Mouse (Mus musculus): ENCODE measurements around the gene Zfp629. TPM values are rescaled to one million over a fixed set of nuclear protein-coding genes. Genes with fewer than 3 reads are reported as not detected.

The Zfp629 gene
- total RNA-seq, 2 experiments from 2014 or later = 23.1 to 24.0 TPM

GRCm38 (mm10) chr7:127572895-127573471 lies 42.6 kb downstream of the Zfp629 start, which contains the start of gene Phkg2:
Gene Phkg2, plus strand, starts transcription at chr7:127573340.
- DNase-seq (ENCODE audit: low spot score in 2 of 2) = peak; percentile 85 to 93

GRCm38 (mm10) chr7:127564381-127565150 lies 51.0 kb downstream of the Zfp629 start:
- no peak for DNase-seq (ENCODE audit: low spot score in 2 of 2)

GRCm38 (mm10) chr7:127561340-127561858 lies 54.2 kb downstream of the Zfp629 start, which contains the start of gene Tmem265:
Gene Tmem265, plus strand, starts transcription at chr7:127561390.
- no peak for DNase-seq (ENCODE audit: low spot score in 2 of 2)

GRCm38 (mm10) chr7:127560580-127560979 lies 55.0 kb downstream of the Zfp629 start:
- DNase-seq (ENCODE audit: low spot score in 2 of 2) = no peak

Other genes with a start within 250 kb of the Zfp629 start
- gene Zfp747, start 239.7 kb downstream of the Zfp629 start, total RNA-seq (2021) = 1 to 10 TPM; 6.6 to 7.4 TPM
- gene 9130019O22Rik, start 228.6 kb downstream of the Zfp629 start, total RNA-seq (2021) = 1 to 10 TPM; 3.9 to 4.8 TPM
- 1 to 10 TPM; 7.4 to 7.6 TPM for gene E430018J23Rik, start 222.2 kb downstream of the Zfp629 start, total RNA-seq (2021)
- gene Zfp764, start 209.0 kb downstream of the Zfp629 start, total RNA-seq (2021) = 1 to 10 TPM; 4.3 to 4.8 TPM
- gene Zfp688, start 193.7 kb downstream of the Zfp629 start, total RNA-seq (2021) = 10 to 100 TPM; 12.7 to 15.7 TPM
- gene Zfp689, start 166.6 kb downstream of the Zfp629 start, total RNA-seq (2021) = 1 to 10 TPM; 5.4 to 6.2 TPM
- gene Prr14, start 156.2 kb downstream of the Zfp629 start, total RNA-seq (2021) = 10 to 100 TPM; 24.6 to 33.0 TPM
- 10 to 100 TPM; 54.5 to 57.8 TPM for gene Fbrs, start 136.6 kb downstream of the Zfp629 start, total RNA-seq (2021)
- 10 to 100 TPM; 94.9 to 99.7 TPM for gene Srcap, start 103.8 kb downstream of the Zfp629 start, total RNA-seq (2021)
- gene Gm42715, start 96.2 kb downstream of the Zfp629 start, total RNA-seq (2021) = 10 to 100 TPM in 1 of 2 experiments, 1 to 10 TPM in 1; 8.9 to 10.7 TPM
- gene Tmem265, start 54.4 kb downstream of the Zfp629 start, total RNA-seq (2021) = 1 to 10 TPM in 1 of 2 experiments, not detected in 1; 1.0 TPM
- 10 to 100 TPM; 70.6 to 81.2 TPM for gene Phkg2, start 42.5 kb downstream of the Zfp629 start, total RNA-seq (2021)
- gene Ccdc189, start 27.2 kb downstream of the Zfp629 start, total RNA-seq (2021) = 1 to 10 TPM; 7.5 to 8.9 TPM
- 10 to 100 TPM; 63.6 to 73.4 TPM for gene Rnf40, start 27.0 kb downstream of the Zfp629 start, total RNA-seq (2021)
- 10 to 100 TPM; 44.6 to 46.4 TPM for gene Bcl7c, start 93.1 kb upstream of the Zfp629 start, total RNA-seq (2021)
- gene Ctf1, start 96.9 kb upstream of the Zfp629 start, total RNA-seq (2021) = 1 to 10 TPM; 2.7 to 4.4 TPM
- not detected for gene Ctf2, start 116.4 kb upstream of the Zfp629 start, total RNA-seq (2021)
- 10 to 100 TPM; 68.8 to 74.6 TPM for gene Fbxl19, start 128.7 kb upstream of the Zfp629 start, total RNA-seq (2021)
- 10 to 100 TPM; 16.8 to 20.5 TPM for gene Orai3, start 154.0 kb upstream of the Zfp629 start, total RNA-seq (2021)
- gene Setd1a, start 160.9 kb upstream of the Zfp629 start, total RNA-seq (2021) = 10 to 100 TPM; 41.1 to 44.7 TPM
- 1 to 10 TPM; 5.5 to 5.6 TPM for gene Gm49388, start 169.8 kb upstream of the Zfp629 start, total RNA-seq (2021)
- gene Hsd3b7, start 184.8 kb upstream of the Zfp629 start, total RNA-seq (2021) = 1 to 10 TPM; 4.7 to 5.3 TPM
- 10 to 100 TPM; 85.0 to 86.3 TPM for gene Stx4a, start 208.5 kb upstream of the Zfp629 start, total RNA-seq (2021)
- gene Stx1b, start 208.8 kb upstream of the Zfp629 start, total RNA-seq (2021) = 100 to 1,000 TPM; 420 to 434 TPM